Mouse (Mus musculus) CH12.LX (cell line): ENCODE measurements at regions not wholly inside any gene's neighbourhood (a gene's known extent, or its start where the extent isn't known, plus 50 kb on each side); places are given as distances from the start of the nearest gene placed in this dataset.

ENCODE experiments used
- DNase-seq: peaks from one replicate; pipeline ENCODE4 v3.0.0-alpha.2; 2013; ENCODE audit errors: extremely low read depth
- H3K27ac ChIP-seq: 2 replicates; pipeline ENCODE4 v1.5.1; 2012; ENCODE audit warnings: low read depth, mild to moderate bottlenecking, control low read depth, moderate library complexity; ENCODE audit not compliant: insufficient read depth
- H3K27me3 ChIP-seq: replicated peaks from 2 replicates; pipeline ENCODE3; 2012; ENCODE audit warnings: inconsistent platforms
- H3K36me3 ChIP-seq, 2 experiments: replicated peaks in 1 of 2; 2 replicates each; pipeline versions ENCODE3 to v1.6.1; 2012; ENCODE audit warnings: inconsistent platforms in 1 of 2, low read length in 1 of 2, mild to moderate bottlenecking in 1 of 2, mixed read lengths in 1 of 2, moderate library complexity in 1 of 2; ENCODE audit not compliant: control insufficient read depth in 1 of 2, insufficient read depth in 1 of 2
- H3K4me1 ChIP-seq, 2 experiments: 2 replicates each; pipeline ENCODE4 v1.6.1; 2012; ENCODE audit warnings: inconsistent platforms in 1 of 2, moderate library complexity in 1 of 2; ENCODE audit not compliant: insufficient read depth in 2 of 2, control insufficient read depth in 1 of 2
- H3K4me2 ChIP-seq: 2 replicates; pipeline ENCODE4 v1.6.1; 2012; ENCODE audit warnings: low read depth, mild to moderate bottlenecking, control low read depth; ENCODE audit not compliant: poor library complexity, insufficient read depth, severe bottlenecking
- H3K4me3 ChIP-seq, 3 experiments: fragments of 150-350 bp in 1 of 3; sonication (generic) in 1 of 3; replicated peaks in 1 of 3; 2 replicates each; pipeline versions ENCODE3 to v1.5.1; 2011 to 2012; ENCODE audit warnings: low read depth in 2 of 3, low read length in 2 of 3, mild to moderate bottlenecking in 2 of 3, moderate library complexity in 2 of 3, control low read depth in 1 of 3, improper control_type of control experiment in 1 of 3, inconsistent platforms in 1 of 3, mixed read lengths in 1 of 3; ENCODE audit not compliant: poor library complexity in 1 of 3
- H3K79me2 ChIP-seq: replicated peaks from 2 replicates; pipeline ENCODE4 v1.6.1; 2012; ENCODE audit warnings: mild to moderate bottlenecking, moderate library complexity; ENCODE audit not compliant: control insufficient read depth, poor library complexity, insufficient read depth, severe bottlenecking; ENCODE audit errors: extremely low read depth
- H3K9ac ChIP-seq: 2 replicates; pipeline ENCODE4 v1.6.1; 2012; ENCODE audit warnings: low read depth, mild to moderate bottlenecking, control low read depth, moderate library complexity; ENCODE audit not compliant: insufficient read depth
- H3K9me3 ChIP-seq: replicated peaks from 2 replicates; pipeline ENCODE3; 2012; ENCODE audit warnings: low read length, inconsistent platforms, mixed read lengths
- CHD1 ChIP-seq: IDR thresholded peaks from 2 replicates; pipeline ENCODE4 v1.6.1; 2012; ENCODE audit warnings: low read depth, low read length, improper control_type of control experiment, inconsistent platforms
- CTCF ChIP-seq, 2 experiments: IDR thresholded peaks in 1 of 2; conservative IDR thresholded peaks in 1 of 2; 2 replicates each; pipeline ENCODE4 v1.5.1; 2011 to 2012; ENCODE audit warnings: low read depth in 2 of 2, low read length in 2 of 2, improper control_type of control experiment in 1 of 2, inconsistent platforms in 1 of 2, mild to moderate bottlenecking in 1 of 2, moderate library complexity in 1 of 2
- ELF1 ChIP-seq: IDR thresholded peaks from 2 replicates; pipeline ENCODE4 v1.6.1; 2014; ENCODE audit warnings: low read depth, mild to moderate bottlenecking, inconsistent platforms, low read length, improper control_type of control experiment
- JUND ChIP-seq: conservative IDR thresholded peaks from 2 replicates; pipeline ENCODE4 v1.6.1; 2011; ENCODE audit warnings: low read depth, low read length, improper control_type of control experiment
- MAFK ChIP-seq: IDR thresholded peaks from 2 replicates; pipeline ENCODE4 v1.6.1; 2011; ENCODE audit warnings: low read length, improper control_type of control experiment; ENCODE audit not compliant: insufficient replicate concordance
- MAZ ChIP-seq: IDR thresholded peaks from 2 replicates; pipeline ENCODE4 v1.6.1; 2012; ENCODE audit warnings: low read depth, mild to moderate bottlenecking, inconsistent platforms, low read length, improper control_type of control experiment, moderate library complexity
- MEF2A ChIP-seq: IDR thresholded peaks from 2 replicates; pipeline ENCODE4 v1.6.1; 2014; ENCODE audit warnings: low read depth, mild to moderate bottlenecking, inconsistent platforms, low read length, improper control_type of control experiment, borderline replicate concordance
- NRF1 ChIP-seq: IDR thresholded peaks from 2 replicates; pipeline ENCODE4 v1.6.1; 2014; ENCODE audit warnings: low read depth, mild to moderate bottlenecking, inconsistent platforms, low read length, improper control_type of control experiment, moderate library complexity
- PAX5 ChIP-seq: IDR thresholded peaks from 2 replicates; pipeline ENCODE4 v1.6.1; 2012; ENCODE audit warnings: low read length, inconsistent platforms, mixed read lengths
- POLR2A ChIP-seq: IDR thresholded peaks from 2 replicates; pipeline ENCODE4 v1.6.1; 2011; ENCODE audit warnings: low read depth, mild to moderate bottlenecking, improper control_type of control experiment, low read length
- RAD21 ChIP-seq: IDR thresholded peaks from 2 replicates; pipeline ENCODE4 v1.6.1; 2011; ENCODE audit warnings: low read depth, mild to moderate bottlenecking, low read length, improper control_type of control experiment, moderate library complexity
- SMC3 ChIP-seq: IDR thresholded peaks from 2 replicates; pipeline ENCODE4 v1.6.1; 2011; ENCODE audit warnings: low read depth, low read length, improper control_type of control experiment
- TBP ChIP-seq: conservative IDR thresholded peaks from 2 replicates; pipeline ENCODE4 v1.6.1; 2011; ENCODE audit warnings: low read depth, low read length, improper control_type of control experiment
- TCF12 ChIP-seq: IDR thresholded peaks from 2 replicates; pipeline ENCODE4 v1.6.1; 2014; ENCODE audit warnings: low read depth, mild to moderate bottlenecking, inconsistent platforms, low read length, improper control_type of control experiment
- UBTF ChIP-seq: IDR thresholded peaks from 2 replicates; pipeline ENCODE4 v1.6.1; 2012; ENCODE audit warnings: low read depth, mild to moderate bottlenecking, inconsistent platforms, low read length, improper control_type of control experiment, moderate library complexity
- ZMIZ1 ChIP-seq: IDR thresholded peaks from 2 replicates; pipeline ENCODE4 v1.6.1; 2012; ENCODE audit warnings: low read depth, mild to moderate bottlenecking, inconsistent platforms, low read length, improper control_type of control experiment
- ZNF384 ChIP-seq: IDR thresholded peaks from 2 replicates; pipeline ENCODE4 v1.6.1; 2012; ENCODE audit warnings: low read depth, low read length, improper control_type of control experiment, inconsistent platforms
- dilution Hi-C: fragments of 300-500 bp; cut with MboI; formaldehyde crosslinking; loops from 2 replicates; pipeline ENCODE4 v1.14.3; 2020; ENCODE audit warnings: low sequenced_read_pairs; ENCODE audit not compliant: extremely low pct_unique_long_range_greater_than_20kb, extremely low pct_ligation_motif_present
- in situ Hi-C: fragments of 300-500 bp; cut with MboI; formaldehyde crosslinking; loops from 3 replicates; pipeline ENCODE4 v1.14.3; 2019; ENCODE audit warnings: low sequenced_read_pairs, low pct_ligation_motif_present, low pct_unique_long_range_greater_than_20kb, mixed read lengths

- Histone ChIP-seq H3K27ac (no peak overlapping the region), H3K9ac (no peak overlapping the region), H3K4me1 (no peaks in the 10 kb centered on the region), H3K4me2 (no peak overlapping the region), H3K79me2 (no peaks in the 10 kb centered on the region), H3K4me3 (no peak overlapping the region), H3K9me3 (no peaks in the 10 kb centered on the region), H3K36me3 (no peaks in the 10 kb centered on the region), H3K27me3 (no peaks in the 10 kb centered on the region)
- no peak for DNase-seq
- dilution Hi-C loops (no loop called here), in situ Hi-C loops (no loop called here)
- TF ChIP-seq MEF2A, result no peak
- no peak for TF ChIP-seq ZNF384
- no peak for TF ChIP-seq CTCF (conservative IDR thresholded peaks at IDR 0.05 in 1 of 2, IDR thresholded peaks at IDR 0.05 in 1 of 2; ENCODE audit: low read depth in 2 of 2, low read length in 2 of 2)
- no peak for TF ChIP-seq NRF1
- no peak for TF ChIP-seq RAD21
Measured at GRCm38 (mm10) chr12:29141855-29142254, 386.3 kb upstream of the Myt1l start.

- H3K4me3 ChIP-seq, result no peak overlapping the region
- no peaks in the 10 kb centered on the region for H3K79me2 ChIP-seq
- H3K4me2 ChIP-seq, result no peak overlapping the region
- H3K27me3 ChIP-seq, result no peaks in the 10 kb centered on the region
- no peaks in the 10 kb centered on the region for H3K9me3 ChIP-seq
- H3K9ac ChIP-seq, result no peak overlapping the region
- in situ Hi-C loops, result no loop called here
- dilution Hi-C loops, result no loop called here
- no peak overlapping the region for H3K27ac ChIP-seq
- no peak for TF ChIP-seq CTCF (conservative IDR thresholded peaks at IDR 0.05 in 1 of 2, IDR thresholded peaks at IDR 0.05 in 1 of 2; ENCODE audit: low read depth in 2 of 2, low read length in 2 of 2)
- no peak for TF ChIP-seq TCF12
- TF ChIP-seq SMC3, result no peak
- no peak for TF ChIP-seq TBP
- TF ChIP-seq JUND, result no peak
- TF ChIP-seq MAZ, result no peak
- no peak for TF ChIP-seq MAFK
- no peak for TF ChIP-seq ELF1
- no peak for TF ChIP-seq PAX5
- TF ChIP-seq ZMIZ1, result no peak
- TF ChIP-seq UBTF, result no peak
- TF ChIP-seq POLR2A, result no peak
- TF ChIP-seq CHD1, result no peak
- H3K4me1 ChIP-seq, result no peaks in the 10 kb centered on the region
- DNase-seq, result no peak
- no peaks in the 10 kb centered on the region for H3K36me3 ChIP-seq
Measured at GRCm38 (mm10) chr12:29143297-29143696, 384.9 kb upstream of the Myt1l start.
